Mouse (Mus musculus) layer of hippocampus, postnatal 36 days (tissue): Measurements from ENCODE around the gene Cela3a. TPM values are rescaled to one million over a fixed set of nuclear protein-coding genes. Genes with fewer than 3 reads are reported as not detected.
A peak's percentile ranks its signal among the peaks of the same experiment; 100 is the strongest.
"Not testable (repeated sequence)": the region's sequence is repeated elsewhere in the genome, so short reads cannot be mapped to it uniquely, and the experiment has no call there.

ENCODE experiments used
- DNase-seq, 2 experiments: peaks; one replicate each; pipeline ENCODE4 v3.0.0; 2022
- total RNA-seq, 2 experiments: library from RNA; stranded (reverse); gene quantifications; 2 replicates each; pipeline ENCODE4 v1.2.3; 2021

The Cela3a gene
- not detected for total RNA-seq

- no peak for DNase-seq
Observed at GRCm38 (mm10) chr4:137409691-137410090, at the start of gene Cela3a. Gene Cela3a, minus strand, starts transcription at chr4:137409791.

DNA sequence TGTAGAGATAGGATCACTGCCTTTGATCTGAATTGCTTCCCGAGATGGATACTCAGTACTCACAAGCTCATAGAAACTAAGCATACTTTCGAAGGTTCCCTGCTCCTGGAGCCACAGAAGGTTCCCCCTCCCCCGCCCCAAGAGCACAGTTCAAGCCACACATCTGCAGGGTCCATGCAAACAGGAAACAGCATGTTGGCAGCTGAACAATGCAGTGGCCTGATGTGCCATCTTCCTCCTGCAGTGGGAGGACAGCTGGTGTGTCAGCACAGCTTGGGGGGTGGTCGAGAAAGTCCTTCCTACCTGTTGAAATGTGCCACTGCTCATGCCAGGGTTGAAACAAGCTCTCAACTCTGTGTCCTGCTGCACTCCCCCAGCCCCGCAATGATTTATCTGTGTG, 49.3 kb upstream of the Cela3a start:
- DNase-seq = no peak

GRCm38 (mm10) chr4:137458310-137458709, 48.7 kb upstream of the Cela3a start:
- DNase-seq = no peak

GRCm38 (mm10) chr4:137457292-137457691, 47.7 kb upstream of the Cela3a start:
- no peak for DNase-seq

- no peak for DNase-seq
Observed at GRCm38 (mm10) chr4:137456581-137456980, 47.0 kb upstream of the Cela3a start.

DNA sequence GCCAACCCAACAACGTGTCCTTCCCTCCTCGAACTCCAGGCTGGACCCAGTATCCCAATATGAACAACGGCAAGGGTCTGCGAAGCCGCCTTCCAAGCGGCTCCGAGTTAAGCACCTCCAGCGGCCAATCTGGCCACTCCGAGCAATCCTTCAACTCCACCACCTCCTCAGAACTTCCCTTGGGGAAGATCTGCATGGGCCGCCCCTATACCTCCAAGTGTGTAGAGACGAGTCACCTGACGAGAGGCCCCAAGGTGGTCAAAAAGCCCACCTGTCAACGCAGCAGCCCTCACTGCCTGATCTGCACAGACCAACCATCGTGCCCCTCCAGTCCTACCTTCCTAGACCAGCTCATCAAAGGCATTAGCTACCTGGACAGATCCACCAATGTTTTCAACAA, 45.0 kb upstream of the Cela3a start:
- DNase-seq = no peak

- DNase-seq = no peak
Observed at GRCm38 (mm10) chr4:137453234-137453767, 43.7 kb upstream of the Cela3a start, which contains the start of gene 1700013G24Rik. Gene 1700013G24Rik, plus strand, starts transcription at chr4:137453284.

- DNase-seq = no peak
Observed at GRCm38 (mm10) chr4:137452190-137452589, 42.6 kb upstream of the Cela3a start.

GRCm38 (mm10) chr4:137449715-137450114, 40.1 kb upstream of the Cela3a start:
- DNase-seq = no peak

DNA sequence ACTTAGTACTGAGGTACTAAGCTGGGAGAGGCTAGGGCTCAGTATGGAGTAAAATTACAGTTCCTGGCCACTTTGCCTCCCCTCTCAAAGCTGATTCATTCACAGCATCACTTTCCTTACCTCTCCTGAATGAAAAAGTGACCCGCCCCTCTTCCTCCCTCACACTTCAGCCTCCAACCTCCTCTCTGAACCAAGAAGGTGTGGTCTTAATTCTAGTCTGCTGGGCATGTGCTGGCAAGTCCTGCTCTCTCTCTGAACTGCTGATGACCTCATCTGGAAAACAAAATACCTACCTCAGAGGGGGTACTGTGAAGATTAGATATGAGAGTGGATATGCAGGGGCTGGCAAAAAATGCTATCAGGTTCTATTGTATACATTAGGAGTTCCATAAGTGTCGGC, 39.5 kb upstream of the Cela3a start:
- no peak for DNase-seq

- no peak for DNase-seq
Observed at GRCm38 (mm10) chr4:137448641-137449040, 39.0 kb upstream of the Cela3a start.

- DNase-seq = no peak
Observed at GRCm38 (mm10) chr4:137448197-137448596, 38.6 kb upstream of the Cela3a start.

DNA sequence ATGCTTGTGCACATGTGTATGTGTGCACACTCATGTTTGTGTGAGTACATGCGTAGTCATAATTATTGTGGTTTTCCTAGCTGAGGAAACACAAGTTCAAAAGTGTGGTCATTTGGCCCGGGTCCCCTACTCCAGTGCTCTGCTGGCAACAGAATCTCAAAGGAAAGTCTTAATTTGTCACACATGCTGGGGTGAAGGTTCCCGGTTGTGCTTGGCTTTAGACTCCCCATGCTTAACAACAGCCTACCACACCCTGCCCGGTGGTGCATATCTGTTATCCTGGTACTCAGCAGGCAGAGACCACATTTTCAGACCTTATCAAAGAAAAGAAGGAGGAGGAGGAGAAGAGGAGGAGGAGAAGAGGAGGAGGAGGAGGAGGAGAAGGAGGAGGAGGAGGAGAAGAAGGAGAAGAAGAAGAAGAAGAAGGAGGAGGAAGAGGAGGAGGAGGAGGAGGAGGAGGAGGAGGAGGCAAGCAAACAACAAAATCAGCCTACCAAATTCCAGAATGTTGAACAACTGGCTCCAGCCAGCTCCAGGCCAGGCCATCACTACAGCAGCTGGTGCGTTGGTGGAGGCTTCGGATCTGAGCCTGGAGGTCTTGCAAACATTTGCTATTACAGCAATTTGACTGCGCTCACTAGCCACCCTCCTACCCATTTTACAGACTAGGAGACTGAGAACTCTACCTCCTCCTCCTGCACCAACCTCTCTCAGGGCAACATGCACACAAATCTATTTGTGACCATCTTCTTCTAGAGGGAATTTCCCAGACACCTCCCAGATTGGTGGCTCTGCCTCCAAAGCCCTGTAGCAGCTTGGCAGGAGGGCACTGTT, 38.0 kb upstream of the Cela3a start:
- no peak for DNase-seq

GRCm38 (mm10) chr4:137445881-137446280, 36.3 kb upstream of the Cela3a start:
- DNase-seq = no peak

DNA sequence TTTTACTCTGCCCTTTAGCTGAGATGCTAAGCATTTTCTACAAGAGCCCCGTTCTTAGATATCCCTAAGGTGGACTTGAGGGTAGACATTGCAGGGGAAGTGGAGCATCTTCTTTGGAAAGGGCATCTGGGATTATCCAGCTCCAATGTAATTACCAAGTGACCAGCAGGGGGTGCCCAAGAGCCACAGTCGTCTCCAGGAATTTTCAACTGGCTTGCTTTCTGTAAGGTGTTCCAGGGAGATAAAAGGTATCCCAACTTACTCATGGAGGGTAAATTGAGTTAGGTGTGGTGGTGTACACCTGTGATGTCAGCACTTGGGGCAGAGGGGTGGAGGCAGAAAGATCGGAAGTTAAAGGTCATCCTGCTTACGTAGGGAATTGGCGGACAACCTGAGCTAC, 34.0 kb upstream of the Cela3a start:
- DNase-seq = peak; percentile 62 to 77

DNA sequence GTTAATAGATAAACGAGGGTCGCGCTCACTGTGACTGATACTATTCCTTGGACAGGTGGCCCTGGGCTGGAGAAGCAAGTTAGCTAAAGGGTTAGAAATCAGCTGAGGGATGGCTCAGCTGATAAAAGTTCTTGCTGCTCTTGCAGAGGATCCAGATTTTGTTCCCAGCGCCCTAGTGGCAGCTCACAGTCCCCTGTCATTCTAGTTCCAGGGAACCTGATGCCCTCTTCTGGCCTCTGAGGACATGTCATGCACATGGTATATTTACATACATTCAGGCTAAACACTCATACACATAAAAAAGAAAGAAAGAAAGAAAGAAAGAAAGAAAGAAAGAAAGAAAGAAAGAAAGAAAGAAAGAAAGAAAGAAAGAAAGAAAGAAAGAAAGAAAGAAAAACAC, 31.7 kb upstream of the Cela3a start:
- no peak for DNase-seq

DNA sequence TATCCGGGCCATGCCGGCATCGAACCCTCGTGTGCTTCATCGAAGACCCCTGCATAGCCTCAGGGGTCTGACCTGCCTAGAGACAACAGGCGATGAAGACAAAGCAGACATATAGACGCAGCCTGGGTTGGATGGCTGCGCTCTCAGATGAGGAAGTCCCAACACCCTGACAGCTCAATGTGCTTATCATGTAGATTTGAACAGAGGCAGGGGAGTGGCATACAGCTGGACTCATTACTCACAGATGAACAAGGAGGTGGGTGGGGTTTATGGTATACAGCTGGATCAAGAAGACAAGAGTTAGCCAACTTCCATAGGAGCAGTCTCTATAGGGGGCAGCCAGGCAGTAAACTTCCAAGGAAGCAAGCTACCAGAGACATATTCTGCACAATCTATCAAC, 29.3 kb upstream of the Cela3a start:
- DNase-seq = no peak

GRCm38 (mm10) chr4:137436979-137437669, 27.5 kb upstream of the Cela3a start:
- no peak for DNase-seq

GRCm38 (mm10) chr4:137432700-137433550, 23.3 kb upstream of the Cela3a start:
- not testable (repeated sequence) for DNase-seq

- DNase-seq = no peak
Observed at GRCm38 (mm10) chr4:137430502-137430901, 20.9 kb upstream of the Cela3a start, which contains the start of gene Cela3b. Gene Cela3b, minus strand, starts transcription at chr4:137430540.

GRCm38 (mm10) chr4:137417712-137418564, 8.3 kb upstream of the Cela3a start:
- DNase-seq = no peak
